Mouse (Mus musculus) limb, embryonic 11.5 days (tissue): ENCODE results near the gene Vstm5. TPM values are rescaled to one million over a fixed set of nuclear protein-coding genes. Genes with fewer than 3 reads are reported as not detected.
"Not testable (repeated sequence)": the region's sequence is repeated elsewhere in the genome, so short reads cannot be mapped to it uniquely, and the experiment has no call there.

Experiments used
- ATAC-seq: fragments of 200-750 bp; cut with Nextera tagmentation; 2 replicates; pipeline ENCODE4 v1.8.0; 2017; ENCODE audit warnings: low read depth; ENCODE audit not compliant: insufficient number of reproducible peaks, low FRiP score, low TSS enrichment
- DNase-seq: peaks from one replicate; pipeline ENCODE4 v3.0.0-alpha.2; 2015; ENCODE audit warnings: low spot score
- H3K27ac ChIP-seq: fragments of 300-500 bp; sonication (generic); replicated peaks from 2 replicates; pipeline ENCODE4 v1.5.1; 2014; ENCODE audit warnings: low read depth, mild to moderate bottlenecking, low read length
- H3K27me3 ChIP-seq: fragments of 300-500 bp; sonication (generic); 2 replicates; pipeline ENCODE4 v1.6.1; 2014; ENCODE audit warnings: mild to moderate bottlenecking, low read length, mixed read lengths; ENCODE audit not compliant: control insufficient read depth, insufficient read depth
- H3K36me3 ChIP-seq: fragments of 300-500 bp; sonication (generic); 2 replicates; pipeline ENCODE4 v1.6.1; 2014; ENCODE audit warnings: mild to moderate bottlenecking, low read length, moderate library complexity, mixed read lengths; ENCODE audit not compliant: control insufficient read depth, insufficient read depth
- H3K4me1 ChIP-seq: fragments of 300-500 bp; sonication (generic); 2 replicates; pipeline ENCODE4 v1.6.1; 2014; ENCODE audit warnings: low read length, mixed read lengths; ENCODE audit not compliant: control insufficient read depth, insufficient read depth
- H3K4me2 ChIP-seq: fragments of 300-500 bp; sonication (generic); 2 replicates; pipeline ENCODE4 v1.6.1; 2014; ENCODE audit warnings: low read depth, mild to moderate bottlenecking, moderate library complexity; ENCODE audit not compliant: severe bottlenecking
- H3K4me3 ChIP-seq: fragments of 300-500 bp; sonication (generic); 2 replicates; pipeline ENCODE4 v1.5.1; 2014; ENCODE audit warnings: low read depth, low read length
- H3K9ac ChIP-seq: fragments of 300-500 bp; sonication (generic); 2 replicates; pipeline ENCODE4 v1.6.1; 2014; ENCODE audit warnings: mild to moderate bottlenecking, low read length
- H3K9me3 ChIP-seq: fragments of 300-500 bp; sonication (generic); 2 replicates; pipeline ENCODE4 v1.6.1; 2016; ENCODE audit warnings: low read length; ENCODE audit not compliant: control insufficient read depth
- WGBS: fragments of 180-500 bp; shearing (Covaris S2); extraction: QIAGEN DNeasy Blood & Tissue Kit; methylation state at CpG from one replicate; pipeline ENCODE4 v1.1.7; 2014; 5-methylcytosine and 5-hydroxymethylcytosine counted together
- polyA plus RNA-seq: library from polyadenylated mRNA; unstranded; fragments of >200 nt; fragmentation: Nextera tagmentation; extraction: Ambion mirVana; gene quantifications from 2 replicates; pipeline ENCODE4 v1.2.1, GENCODE M21; 2014

Vstm5 gene
- 1.5 and 1.9 TPM in 2 replicates for polyA plus RNA-seq

DNA sequence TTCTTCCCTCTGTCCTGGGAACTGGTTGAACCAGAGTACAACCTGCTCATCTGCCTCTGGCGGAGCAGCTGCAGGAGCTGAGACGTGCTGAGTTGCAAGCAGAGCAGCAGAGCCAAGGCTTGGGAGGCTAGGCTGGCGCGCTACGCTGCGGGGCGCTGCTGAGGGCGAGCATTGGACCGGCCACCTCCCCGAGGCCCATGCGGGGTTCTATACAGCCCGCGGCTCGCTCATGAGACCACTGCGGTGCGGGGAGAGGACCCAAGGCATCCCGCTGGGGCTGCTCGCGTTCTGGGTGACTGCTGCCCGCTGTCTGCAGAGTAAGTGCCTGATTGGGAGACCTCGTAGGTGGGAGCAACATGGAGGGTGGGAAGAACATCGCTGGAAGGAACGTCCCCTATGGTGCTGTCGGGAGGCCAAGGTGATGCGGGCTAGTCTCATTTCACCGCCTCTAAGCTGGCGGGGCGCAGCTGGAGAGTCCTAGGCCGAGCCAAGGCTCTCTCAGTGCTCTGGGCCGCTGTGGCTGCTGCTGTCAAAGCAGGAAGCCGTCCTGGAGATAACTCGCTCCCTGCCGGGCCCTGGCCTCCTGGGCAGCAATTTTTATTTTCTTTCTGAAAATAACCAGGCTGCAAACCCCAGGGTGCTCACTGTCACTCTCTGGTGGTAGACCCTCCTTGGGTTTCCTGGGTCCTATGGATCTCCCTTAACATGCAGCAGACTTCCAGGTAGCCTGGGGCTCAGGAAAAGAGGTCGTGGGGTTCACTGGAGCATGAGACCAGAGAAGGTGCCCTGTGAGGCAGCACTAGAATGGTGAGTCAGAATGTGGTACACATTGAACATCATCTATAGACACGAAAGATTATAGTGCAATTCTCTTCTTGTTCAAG, at the start of gene Vstm5:
Gene Vstm5, plus strand, starts transcription at position 4 of the 884 bp plus-strand sequence.
- Histone ChIP-seq H3K27ac (no peak within 1 kb of the TSS), H3K4me2 (peak within 1 kb of the TSS; percentile 85), H3K36me3 (no peaks in the 10 kb centered on the region), H3K9ac (peak within 1 kb of the TSS; percentile 51), H3K4me1 (peaks cover 7% of the 10 kb centered on the region; the same call in 1 of the 2 replicates), H3K4me3 (peak within 1 kb of the TSS; percentile 40), H3K9me3 (no peaks in the 10 kb centered on the region), H3K27me3 (no peaks in the 10 kb centered on the region)
- DNase-seq (peak; percentile 64), ATAC-seq (peak; percentile 60)
- WGBS: 6% methylated on average over 35 of the region's 35 CpGs

GRCm38 (mm10) chr9:15194806-15195205, 44.0 kb upstream of the Vstm5 start:
- H3K4me3 ChIP-seq, H3K9ac ChIP-seq, H3K4me1 ChIP-seq, H3K27me3 ChIP-seq, ATAC-seq, H3K4me2 ChIP-seq, DNase-seq, H3K9me3 ChIP-seq, H3K27ac ChIP-seq, H3K36me3 ChIP-seq: not testable (repeated sequence)
- 85% methylated on average over 10 of the region's 10 CpGs for WGBS

DNA sequence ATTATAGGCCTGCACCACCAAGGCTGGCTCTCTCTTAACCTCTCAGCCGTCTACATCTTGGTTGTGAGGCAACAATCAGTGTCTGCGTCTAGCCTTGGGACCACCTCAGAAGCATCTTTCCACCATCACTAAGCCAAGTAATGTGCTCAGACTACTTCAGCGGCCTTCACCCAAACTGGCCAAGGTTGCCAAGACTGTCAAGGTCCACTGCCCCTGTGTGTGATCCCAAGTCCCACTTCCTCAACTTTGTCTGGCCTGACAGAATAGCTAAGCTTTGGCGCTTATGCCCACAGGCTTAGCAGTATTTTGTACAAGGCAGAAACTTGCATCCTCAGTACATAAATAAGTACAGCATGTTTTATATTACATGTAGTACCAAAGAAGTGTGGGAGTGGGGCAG, 32.2 kb upstream of the Vstm5 start:
- Histone ChIP-seq H3K27ac (no peak overlapping the region), H3K4me1 (no peaks in the 10 kb centered on the region), H3K27me3 (no peaks in the 10 kb centered on the region), H3K9ac (no peak overlapping the region), H3K4me2 (no peak overlapping the region), H3K9me3 (no peaks in the 10 kb centered on the region), H3K4me3 (no peak overlapping the region), H3K36me3 (no peaks in the 10 kb centered on the region)
- 91% methylated on average over 4 of the region's 4 CpGs for WGBS
- ATAC-seq (no peak), DNase-seq (no peak)

GRCm38 (mm10) chr9:15209320-15209719, 29.5 kb upstream of the Vstm5 start:
- Histone ChIP-seq H3K4me1 (no peaks in the 10 kb centered on the region), H3K4me3 (no peak overlapping the region), H3K4me2 (no peak overlapping the region), H3K36me3 (no peaks in the 10 kb centered on the region), H3K27ac (no peak overlapping the region), H3K9ac (no peak overlapping the region), H3K9me3 (no peaks in the 10 kb centered on the region), H3K27me3 (no peaks in the 10 kb centered on the region)
- ATAC-seq (no peak), DNase-seq (no peak)
- WGBS: 67% methylated on average over 2 of the region's 2 CpGs

GRCm38 (mm10) chr9:15211876-15212275, 27.0 kb upstream of the Vstm5 start:
- H3K36me3 ChIP-seq: no peaks in the 10 kb centered on the region
- WGBS: 84% methylated on average over 3 of the region's 3 CpGs
- DNase-seq (no peak), ATAC-seq (no peak)
- no peak overlapping the region for H3K27ac ChIP-seq
- no peak overlapping the region for H3K4me3 ChIP-seq
- no peak overlapping the region for H3K4me2 ChIP-seq
- no peaks in the 10 kb centered on the region for H3K4me1 ChIP-seq
- H3K9me3 ChIP-seq: no peaks in the 10 kb centered on the region
- H3K27me3 ChIP-seq: no peaks in the 10 kb centered on the region
- no peak overlapping the region for H3K9ac ChIP-seq

DNA sequence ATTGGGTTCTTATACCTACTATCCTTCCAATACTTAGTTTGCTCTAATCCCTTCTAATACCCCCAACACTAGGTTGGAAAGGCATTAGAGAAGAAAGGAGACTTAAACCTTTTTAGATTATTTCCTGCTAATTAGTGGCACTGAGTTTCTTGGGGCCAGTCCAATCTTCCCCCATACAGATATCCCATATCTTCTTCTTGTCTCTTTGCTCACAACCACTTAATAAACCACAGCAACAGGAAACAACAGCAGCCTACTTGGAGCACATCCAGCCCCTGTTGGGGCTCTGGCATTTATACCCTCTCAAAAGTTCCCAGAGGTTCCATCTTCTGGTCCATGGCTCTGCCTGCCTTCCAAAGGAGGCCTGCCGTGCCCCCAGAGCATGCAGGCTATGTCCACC, 25.1 kb upstream of the Vstm5 start:
- H3K36me3 ChIP-seq: no peaks in the 10 kb centered on the region
- ATAC-seq (no peak), DNase-seq (no peak)
- 82% methylated on average over 1 of the region's 1 CpGs for WGBS
- H3K9me3 ChIP-seq: no peaks in the 10 kb centered on the region
- no peaks in the 10 kb centered on the region for H3K27me3 ChIP-seq
- H3K9ac ChIP-seq: no peak overlapping the region
- no peak overlapping the region for H3K4me3 ChIP-seq
- H3K27ac ChIP-seq: no peak overlapping the region
- no peaks in the 10 kb centered on the region for H3K4me1 ChIP-seq
- no peak overlapping the region for H3K4me2 ChIP-seq

- no peaks in the 10 kb centered on the region for H3K27me3 ChIP-seq
- H3K9me3 ChIP-seq: no peaks in the 10 kb centered on the region
- no peak overlapping the region for H3K27ac ChIP-seq
- no peaks in the 10 kb centered on the region for H3K4me1 ChIP-seq
- H3K4me2 ChIP-seq: no peak overlapping the region
- no peak overlapping the region for H3K4me3 ChIP-seq
- H3K9ac ChIP-seq: no peak overlapping the region
- DNase-seq (no peak), ATAC-seq (no peak)
- H3K36me3 ChIP-seq: no peaks in the 10 kb centered on the region
- 38% methylated on average over 2 of the region's 2 CpGs for WGBS
Observed at GRCm38 (mm10) chr9:15224912-15225311, 13.9 kb upstream of the Vstm5 start.

GRCm38 (mm10) chr9:15232445-15232844, 6.4 kb upstream of the Vstm5 start:
- Histone ChIP-seq H3K27ac (no peak overlapping the region), H3K4me2 (no peak overlapping the region), H3K9me3 (no peaks in the 10 kb centered on the region), H3K36me3 (no peaks in the 10 kb centered on the region), H3K4me3 (no peak overlapping the region), H3K4me1 (no peaks in the 10 kb centered on the region), H3K27me3 (no peaks in the 10 kb centered on the region), H3K9ac (no peak overlapping the region)
- WGBS: 85% methylated on average over 3 of the region's 3 CpGs
- DNase-seq (peak; percentile 20), ATAC-seq (no peak)
